Mouse (Mus musculus) MEL (cell line): Measurements from ENCODE around the gene Pip4k2a. TPM values are rescaled to one million over a fixed set of nuclear protein-coding genes. Genes with fewer than 3 reads are reported as not detected.
A peak's percentile ranks its signal among the peaks of the same experiment; 100 is the strongest.

Experiments
- DNase-seq: peaks from one replicate; pipeline ENCODE4 v3.0.0; 2011; ENCODE audit warnings: low read depth, low spot score
- H3K27ac ChIP-seq: 2 replicates; pipeline ENCODE4 v1.5.1; 2012; ENCODE audit warnings: low read depth, mild to moderate bottlenecking, control low read depth, low read length, moderate library complexity; ENCODE audit not compliant: control insufficient read depth
- H3K27me3 ChIP-seq, 2 experiments: fragments of 150-350 bp in 1 of 2; sonication (generic) in 1 of 2; 2 replicates each; pipeline ENCODE4 v1.6.1; 2012; ENCODE audit warnings: low read length in 2 of 2, mild to moderate bottlenecking in 2 of 2, improper control_type of control experiment in 1 of 2, moderate library complexity in 1 of 2; ENCODE audit not compliant: insufficient read depth in 2 of 2, control insufficient read depth in 1 of 2
- H3K36me3 ChIP-seq, 2 experiments: 2 replicates each; pipeline ENCODE4 v1.6.1; 2012 to 2014; ENCODE audit warnings: low read length in 2 of 2, improper control_type of control experiment in 1 of 2, inconsistent platforms in 1 of 2, mild to moderate bottlenecking in 1 of 2; ENCODE audit not compliant: insufficient read depth in 2 of 2, control insufficient read depth in 1 of 2
- H3K4me1 ChIP-seq, 2 experiments: fragments of 150-350 bp in 1 of 2; sonication (generic) in 1 of 2; 2 replicates each; pipeline ENCODE4 v1.6.1; 2012; ENCODE audit warnings: low read length in 2 of 2, improper control_type of control experiment in 1 of 2, mild to moderate bottlenecking in 1 of 2; ENCODE audit not compliant: insufficient read depth in 2 of 2, control insufficient read depth in 1 of 2
- H3K4me3 ChIP-seq, 2 experiments: fragments of 150-350 bp in 1 of 2; sonication (generic) in 1 of 2; 2 replicates each; pipeline ENCODE4 v1.5.1; 2012; ENCODE audit warnings: low read depth in 2 of 2, low read length in 2 of 2, mild to moderate bottlenecking in 2 of 2, moderate library complexity in 2 of 2, control low read depth in 1 of 2, improper control_type of control experiment in 1 of 2; ENCODE audit not compliant: control insufficient read depth in 1 of 2, insufficient read depth in 1 of 2
- H3K79me2 ChIP-seq: 2 replicates; pipeline ENCODE4 v1.6.1; 2012; ENCODE audit warnings: mild to moderate bottlenecking, low read length, moderate library complexity; ENCODE audit not compliant: control insufficient read depth, poor library complexity, insufficient read depth
- H3K9ac ChIP-seq: 2 replicates; pipeline ENCODE4 v1.6.1; 2012; ENCODE audit warnings: low read depth, mild to moderate bottlenecking, control low read depth, low read length, moderate library complexity; ENCODE audit not compliant: control insufficient read depth, poor library complexity, severe bottlenecking
- H3K9me3 ChIP-seq: fragments of 150-350 bp; sonication (generic); replicated peaks from 2 replicates; pipeline ENCODE4 v1.6.1; 2012; ENCODE audit warnings: mild to moderate bottlenecking, low read length, improper control_type of control experiment, moderate library complexity; ENCODE audit not compliant: insufficient read depth
- CHD2 ChIP-seq: IDR thresholded peaks from 2 replicates; pipeline ENCODE4 v1.6.1; 2011; ENCODE audit warnings: low read length, improper control_type of control experiment
- CTCF ChIP-seq, 3 experiments: IDR thresholded peaks in 2 of 3; conservative IDR thresholded peaks in 1 of 3; 2 replicates each; pipeline ENCODE4 v1.5.1; 2011 to 2012; ENCODE audit warnings: low read length in 3 of 3, low read depth in 2 of 3, mild to moderate bottlenecking in 2 of 3, improper control_type of control experiment in 1 of 3, inconsistent platforms in 1 of 3, mixed read lengths in 1 of 3, moderate library complexity in 1 of 3; ENCODE audit not compliant: control insufficient read depth in 1 of 3, insufficient read depth in 1 of 3, poor library complexity in 1 of 3, severe bottlenecking in 1 of 3
- E2F4 ChIP-seq: IDR thresholded peaks from 2 replicates; pipeline ENCODE4 v1.6.1; 2011; ENCODE audit warnings: low read depth, low read length, improper control_type of control experiment, borderline replicate concordance
- EP300 ChIP-seq, 2 experiments: IDR thresholded peaks; 2 replicates each; pipeline ENCODE4 v1.6.1; 2011; ENCODE audit warnings: improper control_type of control experiment in 2 of 2, low read length in 2 of 2, low read depth in 1 of 2, mild to moderate bottlenecking in 1 of 2
- GATA1 ChIP-seq: IDR thresholded peaks from 2 replicates; pipeline ENCODE4 v1.6.1; 2011; ENCODE audit warnings: low read depth, low read length, improper control_type of control experiment
- MAFK ChIP-seq: IDR thresholded peaks from 2 replicates; pipeline ENCODE4 v1.6.1; 2011; ENCODE audit warnings: low read depth, mild to moderate bottlenecking, low read length, improper control_type of control experiment, borderline replicate concordance
- MYB ChIP-seq: IDR thresholded peaks from 2 replicates; pipeline ENCODE4 v1.6.1; 2011; ENCODE audit warnings: mild to moderate bottlenecking, low read depth, low read length, improper control_type of control experiment
- MYC ChIP-seq: IDR thresholded peaks from 2 replicates; pipeline ENCODE4 v1.6.1; 2011; ENCODE audit warnings: low read depth, mild to moderate bottlenecking, low read length, improper control_type of control experiment, moderate library complexity
- NRF1 ChIP-seq: IDR thresholded peaks from 2 replicates; pipeline ENCODE4 v1.6.1; 2014; ENCODE audit warnings: low read depth, mild to moderate bottlenecking, inconsistent platforms, low read length, improper control_type of control experiment, moderate library complexity; ENCODE audit not compliant: poor library complexity, insufficient read depth, severe bottlenecking
- RAD21 ChIP-seq: IDR thresholded peaks from 2 replicates; pipeline ENCODE4 v1.6.1; 2011; ENCODE audit warnings: mild to moderate bottlenecking, low read depth, low read length, improper control_type of control experiment
- SMC3 ChIP-seq: IDR thresholded peaks from 2 replicates; pipeline ENCODE4 v1.6.1; 2011; ENCODE audit warnings: low read depth, low read length, improper control_type of control experiment
- TBP ChIP-seq: IDR thresholded peaks from 2 replicates; pipeline ENCODE4 v1.8.0; 2011; ENCODE audit warnings: low read depth, low read length, improper control_type of control experiment
- TCF12 ChIP-seq: IDR thresholded peaks from 2 replicates; pipeline ENCODE4 v1.6.1; 2014; ENCODE audit warnings: low read depth, mild to moderate bottlenecking, inconsistent platforms, low read length, improper control_type of control experiment, moderate library complexity
- UBTF ChIP-seq: IDR thresholded peaks from 2 replicates; pipeline ENCODE4 v1.6.1; 2012; ENCODE audit warnings: low read depth, mild to moderate bottlenecking, inconsistent platforms, low read length, improper control_type of control experiment, moderate library complexity, borderline replicate concordance; ENCODE audit not compliant: insufficient read depth
- USF2 ChIP-seq, 2 experiments: IDR thresholded peaks; 2 replicates each; pipeline ENCODE4 v1.6.1; 2011 to 2012; ENCODE audit warnings: improper control_type of control experiment in 2 of 2, low read length in 2 of 2, borderline replicate concordance in 1 of 2, inconsistent platforms in 1 of 2, low read depth in 1 of 2, mild to moderate bottlenecking in 1 of 2; ENCODE audit not compliant: insufficient read depth in 1 of 2
- ZC3H11A ChIP-seq: IDR thresholded peaks from 2 replicates; pipeline ENCODE4 v1.6.1; 2012; ENCODE audit warnings: low read depth, mild to moderate bottlenecking, inconsistent platforms, low read length, improper control_type of control experiment
- ZMIZ1 ChIP-seq: IDR thresholded peaks from 2 replicates; pipeline ENCODE4 v1.6.1; 2012; ENCODE audit warnings: low read depth, mild to moderate bottlenecking, inconsistent platforms, low read length, improper control_type of control experiment, moderate library complexity
- polyA plus RNA-seq, 2 experiments: library from polyadenylated mRNA; stranded (reverse) in 1 of 2; unstranded in 1 of 2; fragments of >175 nt in 1 of 2; fragments of >200 nt in 1 of 2; gene quantifications; 2 replicates each; pipeline versions ENCODE4 v1.2.1 to v1.2.4; 2012; ENCODE audit warnings: low replicate concordance in 2 of 2, low read depth in 1 of 2; ENCODE audit not compliant: insufficient read length in 2 of 2, insufficient read depth in 1 of 2, missing spikeins in 1 of 2
- total RNA-seq: library from RNA; depleted of rRNA; stranded (reverse); fragments of 300-350 nt; gene quantifications from 2 replicates; pipeline ENCODE4 v1.2.3, GENCODE M21; 2012

The Pip4k2a gene
- total and polyA plus RNA-seq, 3 experiments = 7.9 to 48.5 TPM; not detected in 1

DNA sequence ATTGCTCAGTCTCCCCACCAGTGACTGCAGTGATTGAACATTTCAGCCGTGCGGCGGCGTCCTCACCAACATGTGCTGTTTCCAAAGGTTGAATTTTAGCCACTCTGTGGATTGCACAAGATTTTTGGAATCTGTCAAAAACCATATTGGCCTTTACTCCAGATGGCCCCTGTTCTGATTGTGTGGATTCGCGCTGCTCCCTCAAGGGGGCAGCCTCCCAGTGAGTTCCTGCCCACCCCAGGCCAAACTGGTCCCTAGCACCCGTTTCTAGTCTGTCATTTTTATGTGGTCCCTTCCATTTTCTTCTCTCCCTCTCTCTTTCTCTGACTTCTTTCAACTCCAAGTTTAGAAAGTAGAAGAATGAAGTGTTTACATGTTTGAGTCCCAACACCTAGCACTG is 178.4 kb downstream of the Pip4k2a start:
- no peak overlapping the region for H3K4me3 ChIP-seq
- H3K27ac ChIP-seq = no peak overlapping the region
- H3K4me1 ChIP-seq = no peaks in the 10 kb centered on the region
- DNase-seq = no peak
- H3K27me3 ChIP-seq = no peaks in the 10 kb centered on the region; a peak in 1 of 4 replicates
- peak; percentile 73 for TF ChIP-seq SMC3
- TF ChIP-seq ZC3H11A = peak; percentile 55
- TF ChIP-seq CTCF (IDR thresholded peaks at IDR 0.05 in 2 of 3, conservative IDR thresholded peaks at IDR 0.05 in 1 of 3; ENCODE audit: control insufficient read depth in 1 of 3, insufficient read depth in 1 of 3, low read depth in 2 of 3, low read length in 3 of 3, poor library complexity in 1 of 3, severe bottlenecking in 1 of 3) = peak in 2 of 3 experiments; percentile 61 to 63; a peak in 5 of 6 replicates
- TF ChIP-seq USF2 (IDR thresholded peaks at IDR 0.05; ENCODE audit: borderline replicate concordance in 1 of 2, insufficient read depth in 1 of 2, low read depth in 1 of 2, low read length in 2 of 2) = no peak
- TF ChIP-seq RAD21 = peak; percentile 47
- H3K36me3 ChIP-seq = no peaks in the 10 kb centered on the region
- H3K9ac ChIP-seq = no peak overlapping the region
- H3K9me3 ChIP-seq = no peaks in the 10 kb centered on the region
- no peaks in the 10 kb centered on the region for H3K79me2 ChIP-seq

DNA sequence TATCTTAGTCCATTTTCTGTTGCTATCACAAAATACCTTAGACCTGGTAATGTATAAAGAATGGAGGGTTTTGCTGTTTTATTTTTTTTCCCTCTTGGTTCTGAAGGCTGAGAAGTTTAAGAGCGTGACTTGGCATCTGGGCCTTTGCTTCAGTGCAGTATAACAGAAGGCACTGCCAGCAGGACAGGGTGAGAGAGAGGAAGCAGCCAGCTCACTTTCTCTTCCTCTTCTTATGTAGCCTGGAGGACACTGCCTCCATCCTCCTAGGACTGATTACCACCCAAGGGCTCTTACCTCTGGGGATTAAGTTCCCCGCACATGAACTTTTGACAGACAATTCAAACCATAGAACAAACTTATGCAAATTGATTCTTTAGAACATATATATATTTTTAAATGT is 181.9 kb downstream of the Pip4k2a start:
- Histone ChIP-seq H3K27me3 (no peaks in the 10 kb centered on the region; a peak in 1 of 4 replicates), H3K9me3 (no peaks in the 10 kb centered on the region), H3K4me3 (no peak overlapping the region), H3K27ac (no peak overlapping the region), H3K36me3 (no peaks in the 10 kb centered on the region), H3K4me1 (no peaks in the 10 kb centered on the region), H3K79me2 (no peaks in the 10 kb centered on the region)
- DNase-seq = no peak
- TF ChIP-seq CHD2 (no peak), EP300 (IDR thresholded peaks at IDR 0.05; ENCODE audit: low read depth in 1 of 2, low read length in 2 of 2) (no peak), NRF1 (no peak), E2F4 (no peak), MAFK (no peak), GATA1 (no peak), MYB (no peak), TCF12 (no peak), ZMIZ1 (no peak), CTCF (IDR thresholded peaks at IDR 0.05 in 2 of 3, conservative IDR thresholded peaks at IDR 0.05 in 1 of 3; ENCODE audit: control insufficient read depth in 1 of 3, insufficient read depth in 1 of 3, low read depth in 2 of 3, low read length in 3 of 3, poor library complexity in 1 of 3, severe bottlenecking in 1 of 3) (no peak), UBTF (no peak), MYC (no peak), TBP (no peak)
- TF ChIP-seq, all 39 proteins: peak for 0
- no peak overlapping the region for H3K9ac ChIP-seq
